Mouse (Mus musculus) heart, embryonic 15.5 days (tissue): ENCODE results near the gene Plxna2. TPM values are rescaled to one million over a fixed set of nuclear protein-coding genes. Genes with fewer than 3 reads are reported as not detected.

Source experiments
- ATAC-seq: fragments of 200-750 bp; cut with Nextera tagmentation; replicated peaks from 2 replicates; pipeline ENCODE4 v1.8.0; 2017; ENCODE audit warnings: low read depth, moderate TSS enrichment; ENCODE audit not compliant: insufficient number of reproducible peaks, insufficient read depth, low FRiP score
- H3K27ac ChIP-seq: fragments of 300-500 bp; sonication (generic); 2 replicates; pipeline ENCODE4 v1.5.1; 2015; ENCODE audit warnings: mild to moderate bottlenecking, inconsistent platforms
- H3K27me3 ChIP-seq: fragments of 300-500 bp; sonication (generic); 2 replicates; pipeline ENCODE4 v1.6.1; 2015; ENCODE audit warnings: inconsistent platforms
- H3K36me3 ChIP-seq: fragments of 300-500 bp; sonication (generic); 2 replicates; pipeline ENCODE4 v1.6.1; 2015; ENCODE audit warnings: mild to moderate bottlenecking, inconsistent platforms
- H3K4me1 ChIP-seq: fragments of 300-500 bp; sonication (generic); replicated peaks from 2 replicates; pipeline ENCODE4 v1.6.1; 2015; ENCODE audit warnings: inconsistent platforms
- H3K4me2 ChIP-seq: fragments of 300-500 bp; sonication (generic); 2 replicates; pipeline ENCODE4 v1.6.1; 2015; ENCODE audit warnings: inconsistent platforms, mild to moderate bottlenecking, moderate library complexity
- H3K4me3 ChIP-seq: fragments of 300-500 bp; sonication (generic); 2 replicates; pipeline ENCODE4 v1.5.1; 2015; ENCODE audit warnings: mild to moderate bottlenecking, inconsistent platforms
- H3K9ac ChIP-seq: fragments of 300-500 bp; sonication (generic); 2 replicates; pipeline ENCODE4 v1.6.1; 2015; ENCODE audit warnings: mild to moderate bottlenecking, inconsistent platforms
- H3K9me3 ChIP-seq: fragments of 300-500 bp; sonication (generic); replicated peaks from 2 replicates; pipeline ENCODE4 v1.6.1; 2016; ENCODE audit warnings: inconsistent platforms
- WGBS: fragments of 180-500 bp; shearing (Covaris S2); methylation state at CpG from one replicate; pipeline ENCODE4 v1.1.7; 2015; ENCODE audit warnings: mixed read lengths; 5-methylcytosine and 5-hydroxymethylcytosine counted together
- polyA plus RNA-seq: library from polyadenylated mRNA; unstranded; fragments of >200 nt; fragmentation: Nextera tagmentation; extraction: Ambion mirVana; gene quantifications from 2 replicates; pipeline ENCODE4 v1.2.1, GENCODE M21; 2015

Plxna2 gene
- polyA plus RNA-seq, 1 experiment from 2014 or later = 4.6 TPM

DNA sequence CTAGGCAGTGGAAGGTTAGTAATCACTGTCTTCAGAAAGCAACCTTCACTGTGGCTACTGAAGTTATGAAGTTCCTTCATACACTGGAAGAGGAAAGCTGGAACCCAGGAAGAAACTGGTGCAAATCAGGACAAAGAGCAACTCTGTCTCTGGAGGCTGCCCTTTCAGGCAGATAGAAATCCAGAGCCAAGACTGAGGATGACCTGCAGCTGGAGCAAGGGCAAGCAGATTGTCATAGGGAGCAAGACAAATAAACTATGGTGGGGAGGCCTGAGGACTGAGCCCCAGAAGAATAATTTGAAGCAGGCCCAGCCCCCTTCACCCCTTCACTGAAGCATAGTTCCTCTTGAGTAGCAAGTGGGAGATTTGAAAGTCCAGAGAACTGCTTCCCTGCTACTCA lies 138.0 kb downstream of the Plxna2 start:
- no peak overlapping the region for H3K27ac ChIP-seq
- H3K4me1 ChIP-seq = no peaks in the 10 kb centered on the region
- no peaks in the 10 kb centered on the region for H3K27me3 ChIP-seq
- H3K4me3 ChIP-seq = no peak overlapping the region
- ATAC-seq = no peak
- H3K4me2 ChIP-seq = no peak overlapping the region
- no peaks in the 10 kb centered on the region for H3K9me3 ChIP-seq
- no peak overlapping the region for H3K9ac ChIP-seq
- H3K36me3 ChIP-seq = peaks cover 11% of the 10 kb centered on the region; the same call in 1 of the 2 replicates

- no peaks in the 10 kb centered on the region for H3K9me3 ChIP-seq
- ATAC-seq = no peak
- no peak overlapping the region for H3K4me2 ChIP-seq
- H3K27ac ChIP-seq = no peak overlapping the region
- H3K4me1 ChIP-seq = no peaks in the 10 kb centered on the region
- H3K27me3 ChIP-seq = no peaks in the 10 kb centered on the region
- H3K4me3 ChIP-seq = no peak overlapping the region
- no peak overlapping the region for H3K9ac ChIP-seq
- peaks cover 10% of the 10 kb centered on the region; the same call in 1 of the 2 replicates for H3K36me3 ChIP-seq
- WGBS = 82% methylated on average over 2 of the region's 2 CpGs
Observed at GRCm38 (mm10) chr1:194756409-194756808, 138.4 kb downstream of the Plxna2 start.

GRCm38 (mm10) chr1:194756863-194757262 lies 138.8 kb downstream of the Plxna2 start:
- 88% methylated on average over 3 of the region's 3 CpGs for WGBS
- H3K4me2 ChIP-seq = no peak overlapping the region
- no peak overlapping the region for H3K4me3 ChIP-seq

DNA sequence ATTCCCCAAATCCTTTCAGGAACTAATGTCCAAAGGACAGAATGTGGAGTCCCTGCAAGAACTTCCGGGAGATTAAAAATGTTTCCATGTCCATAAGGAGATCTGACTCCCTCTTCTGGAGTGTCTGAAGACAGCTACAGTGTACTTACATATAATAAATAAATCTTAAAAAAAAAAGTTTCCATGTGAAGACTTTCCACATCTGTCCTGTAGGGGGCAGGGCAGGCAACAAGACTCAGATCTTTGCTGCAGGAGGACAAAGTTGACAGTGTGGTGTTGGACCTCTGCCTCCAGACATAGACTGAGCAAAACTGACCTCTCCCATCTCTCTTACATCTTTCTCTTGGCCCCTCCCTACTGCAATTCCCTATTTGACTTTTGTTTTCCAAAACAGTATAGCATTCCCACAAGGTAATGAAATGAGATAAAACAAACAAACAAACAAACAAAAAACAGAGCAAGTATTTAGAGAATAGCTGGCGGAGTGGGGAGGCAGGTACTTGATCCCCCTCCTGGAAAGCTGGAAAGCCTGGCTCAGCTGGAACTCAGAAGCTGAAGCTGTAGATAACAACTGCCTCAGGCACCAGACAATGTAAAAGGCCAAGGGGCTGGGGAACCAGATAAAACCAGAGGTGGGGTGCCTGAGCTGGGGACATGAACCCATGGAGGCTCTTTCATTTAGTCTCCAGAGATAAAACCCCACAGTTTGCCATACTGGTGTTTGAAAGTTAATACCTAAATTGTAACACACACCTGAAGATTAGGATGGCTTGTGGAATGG lies 143.6 kb downstream of the Plxna2 start:
- WGBS = 64% methylated on average over 2 of the region's 2 CpGs
- ATAC-seq = no peak
- Histone ChIP-seq H3K4me2 (no peak overlapping the region), H3K9ac (no peak overlapping the region), H3K27ac (no peak overlapping the region), H3K9me3 (no peaks in the 10 kb centered on the region), H3K36me3 (peaks cover 9% of the 10 kb centered on the region; the same call in 1 of the 2 replicates), H3K4me3 (no peak overlapping the region), H3K27me3 (no peaks in the 10 kb centered on the region), H3K4me1 (peaks cover 8% of the 10 kb centered on the region; the same call in 1 of the 2 replicates)

More at GRCm38 (mm10) chr1:194756863-194757262, 138.8 kb downstream of the Plxna2 start:
- Histone ChIP-seq H3K27ac (no peak overlapping the region), H3K9ac (no peak overlapping the region), H3K4me1 (no peaks in the 10 kb centered on the region; the same call in 1 of the 2 replicates), H3K9me3 (no peaks in the 10 kb centered on the region), H3K36me3 (peaks cover 6% of the 10 kb centered on the region; the same call in 1 of the 2 replicates), H3K27me3 (no peaks in the 10 kb centered on the region)
- no peak for ATAC-seq

DNA sequence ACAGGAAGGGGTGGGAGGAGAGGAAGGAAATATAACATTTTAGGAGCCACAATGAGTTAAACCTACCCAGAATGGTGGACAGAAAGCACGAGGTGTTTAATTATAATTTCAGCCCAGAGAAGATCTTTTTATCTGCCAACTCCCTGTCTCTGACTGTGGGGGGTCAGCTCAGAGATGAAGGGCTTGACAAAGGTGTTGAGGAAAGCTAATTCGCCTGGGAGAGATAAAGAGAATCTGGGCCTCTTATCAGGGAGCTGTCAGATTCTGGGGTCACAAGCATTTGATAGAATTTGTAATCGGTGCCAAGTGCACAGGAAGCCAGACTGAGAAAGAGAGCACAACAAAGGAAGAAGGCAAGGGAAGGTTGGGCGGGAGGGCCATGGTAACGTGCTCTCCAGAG lies 144.9 kb downstream of the Plxna2 start:
- H3K27ac ChIP-seq = no peak overlapping the region
- no peaks in the 10 kb centered on the region for H3K9me3 ChIP-seq
- no peak overlapping the region for H3K9ac ChIP-seq
- H3K4me2 ChIP-seq = no peak overlapping the region
- H3K4me1 ChIP-seq = peaks cover 8% of the 10 kb centered on the region; the same call in 1 of the 2 replicates
- peaks cover 10% of the 10 kb centered on the region for H3K36me3 ChIP-seq
- no peak overlapping the region for H3K4me3 ChIP-seq
- no peaks in the 10 kb centered on the region for H3K27me3 ChIP-seq
- no peak for ATAC-seq
- WGBS = 33% methylated on average over 5 of the region's 5 CpGs

DNA sequence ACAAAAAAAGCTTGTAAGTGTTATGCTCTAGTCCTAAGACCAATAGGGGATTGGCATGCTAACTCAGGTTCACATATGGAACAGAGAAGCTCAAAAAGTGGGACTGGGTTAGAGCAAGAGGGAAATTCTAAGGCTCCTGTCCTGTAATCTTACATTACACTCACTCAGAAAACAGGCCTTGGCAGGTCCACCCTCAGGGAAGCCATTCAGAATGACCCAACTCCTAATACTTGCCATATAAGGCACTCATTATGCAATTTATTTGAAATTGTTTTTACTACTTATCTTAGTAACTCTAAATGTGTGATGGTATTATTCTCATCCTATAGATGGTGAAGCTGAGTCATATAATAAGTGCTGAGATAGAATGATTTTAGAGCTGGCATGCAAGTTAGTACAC lies 146.9 kb downstream of the Plxna2 start:
- Histone ChIP-seq H3K4me1 (peaks cover 8% of the 10 kb centered on the region; the same call in 1 of the 2 replicates), H3K4me2 (no peak overlapping the region), H3K4me3 (no peak overlapping the region), H3K36me3 (peaks cover 12% of the 10 kb centered on the region; the same call in 1 of the 2 replicates), H3K9me3 (no peaks in the 10 kb centered on the region), H3K27me3 (no peaks in the 10 kb centered on the region), H3K27ac (no peak overlapping the region), H3K9ac (no peak overlapping the region)
- no peak for ATAC-seq

DNA sequence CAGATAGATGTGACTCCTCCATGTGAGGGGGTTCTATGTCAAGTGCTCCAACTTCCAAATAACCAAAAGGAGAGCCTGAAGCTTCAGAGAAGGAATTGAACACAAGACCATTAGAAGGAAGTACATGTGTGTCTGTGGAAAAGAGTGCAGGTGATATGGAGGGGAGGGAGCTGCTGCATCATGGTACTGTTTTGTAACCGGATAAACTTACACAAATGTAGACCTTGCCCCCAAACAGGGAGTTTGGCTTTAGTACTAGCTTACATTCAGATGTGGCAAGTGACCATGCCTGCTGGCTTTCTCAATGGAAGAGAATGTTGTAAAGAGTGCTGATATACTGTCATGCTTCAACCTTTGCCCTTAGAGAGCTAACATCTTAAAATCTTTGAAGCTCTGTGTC lies 150.8 kb downstream of the Plxna2 start:
- H3K27ac ChIP-seq = no peak overlapping the region
- no peak overlapping the region for H3K4me2 ChIP-seq
- no peak overlapping the region for H3K9ac ChIP-seq
- H3K27me3 ChIP-seq = no peaks in the 10 kb centered on the region
- 97% methylated on average over 1 of the region's 1 CpGs for WGBS
- H3K4me3 ChIP-seq = no peak overlapping the region
- peaks cover 12% of the 10 kb centered on the region; the same call in 1 of the 2 replicates for H3K36me3 ChIP-seq
- no peak for ATAC-seq
- no peaks in the 10 kb centered on the region for H3K9me3 ChIP-seq
- no peaks in the 10 kb centered on the region for H3K4me1 ChIP-seq

GRCm38 (mm10) chr1:194772053-194772452 lies 154.0 kb downstream of the Plxna2 start:
- no peak overlapping the region for H3K4me3 ChIP-seq
- H3K9me3 ChIP-seq = no peaks in the 10 kb centered on the region
- peaks cover 9% of the 10 kb centered on the region; the same call in 1 of the 2 replicates for H3K36me3 ChIP-seq
- H3K4me2 ChIP-seq = no peak overlapping the region
- H3K27me3 ChIP-seq = no peaks in the 10 kb centered on the region
- 64% methylated on average over 3 of the region's 3 CpGs for WGBS
- no peak for ATAC-seq
- H3K27ac ChIP-seq = no peak overlapping the region
- no peaks in the 10 kb centered on the region for H3K4me1 ChIP-seq
- H3K9ac ChIP-seq = no peak overlapping the region

DNA sequence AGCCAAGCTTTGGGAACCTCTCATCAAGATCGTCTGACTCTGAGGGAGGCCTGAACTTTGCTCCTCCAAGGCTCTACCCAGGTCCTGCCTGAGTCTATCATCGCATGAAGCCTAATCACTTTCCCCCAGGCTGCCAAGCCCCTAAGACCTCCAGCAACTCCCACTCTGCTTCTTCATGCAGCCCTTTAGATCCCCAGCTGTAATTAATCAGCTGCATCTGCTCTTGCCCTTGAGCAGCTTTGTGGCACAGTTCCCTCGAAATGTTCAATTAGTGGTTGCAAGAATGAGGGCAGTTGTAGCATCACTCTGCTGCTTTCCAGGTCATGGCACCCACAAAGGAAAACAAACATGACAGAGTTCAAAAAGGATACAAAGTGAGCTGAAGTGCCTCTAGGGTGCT lies 155.9 kb downstream of the Plxna2 start:
- no peak overlapping the region for H3K4me3 ChIP-seq
- no peaks in the 10 kb centered on the region for H3K27me3 ChIP-seq
- H3K36me3 ChIP-seq = 0 out of 2 replicates have a peak, but pooled peaks cover 8% of the 10 kb centered on the region
- H3K4me1 ChIP-seq = no peaks in the 10 kb centered on the region
- H3K9ac ChIP-seq = no peak overlapping the region
- ATAC-seq = no peak
- no peak overlapping the region for H3K27ac ChIP-seq
- H3K9me3 ChIP-seq = no peaks in the 10 kb centered on the region
- no peak overlapping the region for H3K4me2 ChIP-seq
- 65% methylated on average over 3 of the region's 3 CpGs for WGBS

- 0 out of 2 replicates have a peak, but pooled peaks cover 5% of the 10 kb centered on the region for H3K36me3 ChIP-seq
- H3K9me3 ChIP-seq = no peaks in the 10 kb centered on the region
- no peak overlapping the region for H3K4me3 ChIP-seq
- no peak for ATAC-seq
- H3K4me1 ChIP-seq = no peaks in the 10 kb centered on the region
- H3K27ac ChIP-seq = no peak overlapping the region
- no peak overlapping the region for H3K4me2 ChIP-seq
- H3K27me3 ChIP-seq = no peaks in the 10 kb centered on the region
- WGBS = 74% methylated on average over 2 of the region's 2 CpGs
- H3K9ac ChIP-seq = no peak overlapping the region
Observed at GRCm38 (mm10) chr1:194774350-194774749, 156.3 kb downstream of the Plxna2 start.

DNA sequence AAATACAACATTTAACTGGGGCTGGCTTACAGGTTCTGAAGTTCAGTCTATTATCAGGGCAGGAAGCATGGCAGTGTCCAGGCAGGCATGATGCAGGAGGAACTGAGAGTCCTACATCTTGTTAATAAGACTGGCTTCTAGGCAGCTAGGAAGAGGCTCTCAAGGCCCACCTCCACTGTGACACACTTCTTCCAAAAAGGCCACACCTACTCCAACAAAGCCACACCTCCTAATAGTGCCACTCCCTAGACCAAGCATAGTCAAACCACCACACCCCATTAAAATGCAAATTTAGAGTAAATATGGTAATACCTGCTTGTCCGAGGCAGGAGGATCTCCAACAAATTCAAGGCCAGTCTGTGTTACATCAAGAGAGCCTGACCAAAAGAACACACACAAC lies 156.7 kb downstream of the Plxna2 start:
- Histone ChIP-seq H3K4me1 (no peaks in the 10 kb centered on the region), H3K9me3 (no peaks in the 10 kb centered on the region), H3K27me3 (no peaks in the 10 kb centered on the region), H3K27ac (no peak overlapping the region), H3K36me3 (0 out of 2 replicates have a peak, but pooled peaks cover 3% of the 10 kb centered on the region), H3K4me3 (no peak overlapping the region), H3K9ac (no peak overlapping the region), H3K4me2 (no peak overlapping the region)
- ATAC-seq = no peak
- 72% methylated on average over 1 of the region's 1 CpGs for WGBS
